Mouse (Mus musculus): ENCODE data around the gene Shroom4.

Gene Shroom4

GRCm38 (mm10) chrX:6496374-6496773 lies 96.7 kb downstream of the Shroom4 start:
- no peak for DNase-seq

DNA sequence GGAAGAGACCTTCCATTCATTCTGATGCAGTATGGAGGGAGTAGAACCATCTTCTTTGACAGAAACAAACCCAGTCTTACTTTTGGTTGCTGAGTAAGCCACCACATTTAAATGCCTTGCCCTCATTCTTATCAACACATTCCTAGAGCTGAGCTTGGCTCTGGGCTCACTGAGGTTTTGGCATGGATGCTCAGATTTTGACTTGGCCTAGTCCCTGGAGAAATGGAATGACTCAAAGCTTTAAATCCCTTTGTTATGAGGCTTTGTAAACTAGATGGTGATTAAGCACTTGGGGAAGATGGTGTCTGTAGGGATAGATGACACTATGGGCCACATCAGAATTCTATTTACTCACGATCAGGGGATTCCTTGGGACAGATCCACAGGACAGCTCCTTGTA lies 102.2 kb downstream of the Shroom4 start:
- no peak for DNase-seq

DNA sequence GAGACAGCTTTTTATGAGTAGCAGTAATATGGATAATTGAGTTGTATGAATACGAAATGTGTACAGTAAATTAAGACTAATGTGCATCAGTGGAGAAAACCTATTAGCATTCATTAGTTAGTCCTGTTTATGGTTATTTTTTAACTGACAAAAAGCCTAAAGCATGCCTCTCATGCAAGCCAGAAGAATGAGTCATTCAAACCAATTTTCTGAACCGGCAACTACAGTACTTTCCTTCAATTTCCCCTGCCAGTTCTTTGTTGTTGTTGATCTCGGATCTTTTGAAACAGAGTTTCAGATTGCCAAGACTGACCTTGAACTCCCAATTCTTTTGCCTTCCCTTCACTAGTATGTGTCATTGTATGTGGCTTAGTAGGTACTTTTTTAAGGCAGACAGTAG lies 117.6 kb downstream of the Shroom4 start:
- no peak for DNase-seq

DNA sequence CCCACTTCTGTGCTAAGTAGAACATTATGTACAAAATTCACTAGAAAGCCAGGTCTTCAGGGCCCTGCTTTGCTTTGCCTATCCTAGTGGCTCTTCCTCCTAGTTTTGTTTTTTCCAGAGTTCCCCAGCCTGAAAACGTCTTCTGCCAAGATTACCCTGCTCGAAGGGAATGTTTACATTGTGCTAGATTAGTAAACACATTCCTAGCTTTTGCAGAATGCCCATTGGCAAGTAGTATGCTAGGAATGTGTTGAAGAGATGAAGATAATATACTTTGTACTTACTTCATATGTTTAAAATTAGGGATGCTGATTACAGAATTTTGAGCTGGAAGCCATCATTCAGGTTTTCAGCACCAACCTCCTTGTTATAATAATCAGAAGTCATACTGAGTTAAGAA lies 118.8 kb downstream of the Shroom4 start:
- DNase-seq: no peak

- DNase-seq: peak in 1 of 2 experiments; percentile 21
These were observed 123.3 kb downstream of the Shroom4 start for GRCm38 (mm10) chrX:6522935-6523334.

DNA sequence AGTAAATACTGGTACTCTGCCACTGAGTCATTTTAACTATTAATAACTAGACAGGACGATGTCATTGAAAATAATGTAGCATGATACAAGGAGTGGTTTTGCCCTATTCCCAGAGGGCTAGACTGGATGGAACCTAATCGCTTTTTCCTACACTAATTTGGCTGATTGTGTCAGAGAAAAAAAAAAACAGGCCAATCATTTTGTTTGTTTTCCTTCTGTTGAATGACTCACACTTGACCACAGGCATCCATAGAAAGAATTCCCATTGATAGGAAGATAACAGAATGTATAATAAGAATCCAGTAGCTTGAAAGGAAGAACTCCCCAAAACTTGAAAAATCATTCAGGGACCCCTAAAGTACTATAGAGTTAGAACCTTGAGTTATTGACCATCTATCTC lies 137.0 kb downstream of the Shroom4 start:
- no peak for DNase-seq

DNA sequence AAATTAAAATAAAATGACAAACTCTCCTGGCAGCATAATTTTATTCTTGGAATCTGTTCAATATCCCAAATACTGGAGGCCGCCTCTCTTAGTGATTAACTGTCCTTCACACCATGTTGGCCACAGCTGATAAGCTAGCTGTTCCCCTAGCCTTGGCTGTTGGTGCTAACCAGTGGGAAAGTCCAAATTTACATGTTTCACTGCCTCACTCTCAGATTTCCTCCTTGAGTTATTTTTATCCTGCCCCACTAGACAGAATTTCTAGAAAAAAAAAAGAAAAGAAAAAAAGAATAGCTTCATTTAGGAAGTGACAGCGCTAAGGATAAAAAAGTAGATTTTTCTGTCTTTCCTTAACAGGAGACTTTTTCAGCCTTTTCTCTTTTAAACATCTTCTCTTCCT lies 138.0 kb downstream of the Shroom4 start:
- DNase-seq: no peak

DNA sequence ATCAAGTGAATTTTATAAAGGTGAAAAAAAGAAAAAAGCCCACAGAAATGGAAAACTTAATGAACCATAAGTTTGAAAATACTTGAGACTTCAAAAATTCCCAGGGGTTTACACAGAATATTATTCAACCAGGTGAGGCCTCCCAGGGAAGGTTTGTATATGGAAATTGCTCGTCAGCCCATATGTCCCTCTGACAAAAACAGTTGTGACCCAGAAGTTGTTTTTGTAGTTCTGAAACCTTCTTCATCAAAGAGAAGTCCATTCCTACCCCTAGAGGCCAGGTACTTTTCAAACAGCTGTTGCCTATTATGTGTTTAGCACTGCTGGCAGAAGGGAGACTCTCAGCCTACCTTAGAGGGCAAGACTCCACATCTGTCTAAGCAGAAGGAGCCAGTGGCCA lies 165.4 kb downstream of the Shroom4 start:
- no peak for DNase-seq

DNA sequence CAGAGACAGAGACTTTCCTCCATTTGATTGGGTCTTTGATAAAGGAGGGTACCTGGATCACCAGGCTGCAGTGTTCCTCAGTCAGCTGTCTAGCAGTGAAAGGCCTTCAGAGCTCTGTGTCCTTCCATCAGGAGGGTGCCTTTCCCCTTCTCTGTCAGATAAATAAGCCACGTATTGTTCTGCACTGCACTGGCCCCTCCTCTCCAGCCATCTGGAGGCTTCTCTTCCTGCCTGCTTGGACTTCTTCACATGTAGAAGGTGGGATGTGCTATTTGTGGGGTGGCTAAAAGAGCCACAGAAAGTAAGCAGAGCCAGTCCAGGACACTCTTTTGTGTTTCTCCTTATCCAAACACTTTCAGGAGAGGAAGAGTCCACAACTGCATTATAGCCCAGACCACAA lies 174.9 kb downstream of the Shroom4 start:
- no peak for DNase-seq

DNA sequence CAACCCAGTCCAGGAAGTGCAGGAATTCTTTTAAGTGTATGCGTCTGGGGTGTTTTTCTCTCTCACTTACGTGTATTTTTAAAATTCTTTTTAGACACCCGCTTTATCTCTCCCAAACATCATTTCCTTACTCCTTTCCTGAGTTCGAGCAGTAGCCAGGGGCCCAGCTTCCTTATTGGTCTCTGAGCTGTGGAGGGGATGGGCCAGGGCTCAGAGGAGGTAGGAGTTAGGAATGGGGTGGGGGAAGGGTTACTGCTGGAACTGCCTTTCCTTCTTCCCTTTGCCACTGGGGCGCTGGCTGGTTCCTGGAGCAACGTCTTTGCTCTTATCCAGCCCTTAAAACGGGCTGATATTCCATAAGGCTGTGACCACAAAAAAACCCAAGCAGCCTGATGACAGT lies 177.3 kb downstream of the Shroom4 start:
- peak; percentile 23 to 60 for DNase-seq

- peak; percentile 44 to 49 for DNase-seq
These were observed 181.0 kb downstream of the Shroom4 start for GRCm38 (mm10) chrX:6580671-6581070.

DNA sequence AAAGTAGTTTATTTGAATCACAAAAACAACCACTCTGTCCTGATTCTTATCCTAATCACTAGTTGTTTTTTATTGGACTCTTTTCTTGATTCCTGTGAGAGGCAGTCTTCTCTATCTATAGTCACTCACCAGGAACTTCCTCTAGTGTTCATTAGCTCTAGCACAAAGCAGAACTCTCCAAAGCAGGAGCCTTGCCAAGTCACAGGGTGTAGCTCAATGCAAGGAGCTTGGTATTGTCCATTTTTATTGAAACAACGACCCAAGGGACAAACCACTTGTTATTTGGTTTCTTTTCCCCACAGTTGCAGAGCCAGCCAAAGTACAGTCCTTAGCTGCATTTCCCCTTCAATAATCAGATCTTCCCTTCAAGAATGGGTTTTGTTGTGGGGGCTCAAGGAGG lies 181.5 kb downstream of the Shroom4 start:
- DNase-seq: no peak

GRCm38 (mm10) chrX:6582646-6583045 lies 183.0 kb downstream of the Shroom4 start:
- DNase-seq: no peak

- DNase-seq: no peak
These were observed 194.5 kb downstream of the Shroom4 start for GRCm38 (mm10) chrX:6594183-6594582.

GRCm38 (mm10) chrX:6654024-6654423 lies 254.4 kb downstream of the Shroom4 start:
- DNase-seq: peak in 1 of 2 experiments; percentile 11

DNA sequence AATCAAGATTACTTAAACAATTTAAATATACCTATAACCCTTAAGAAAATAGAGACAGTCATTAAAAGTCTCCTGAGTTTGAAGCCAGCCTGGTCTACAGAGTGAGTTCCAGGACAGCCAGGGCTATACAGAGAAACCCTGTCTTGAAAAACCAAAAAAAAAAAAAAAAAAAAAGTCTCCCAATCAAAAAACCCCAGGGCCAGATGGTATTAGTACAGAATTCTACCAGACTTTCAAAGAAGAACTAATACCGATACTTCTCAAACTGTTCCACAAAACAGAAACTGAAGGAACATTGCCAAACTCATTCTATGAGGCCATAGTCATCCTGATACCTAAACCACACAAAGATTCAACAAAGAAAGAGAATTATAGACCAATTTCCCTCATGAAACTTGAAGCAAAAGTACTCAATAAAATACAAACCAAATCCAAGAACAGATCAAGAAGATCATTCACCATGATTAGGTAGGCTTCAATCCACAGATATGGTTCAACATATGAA lies 259.2 kb downstream of the Shroom4 start:
- no peak for DNase-seq
